ENCODE assay signal across 23 mouse cellular contexts in the genomic region with DNA sequence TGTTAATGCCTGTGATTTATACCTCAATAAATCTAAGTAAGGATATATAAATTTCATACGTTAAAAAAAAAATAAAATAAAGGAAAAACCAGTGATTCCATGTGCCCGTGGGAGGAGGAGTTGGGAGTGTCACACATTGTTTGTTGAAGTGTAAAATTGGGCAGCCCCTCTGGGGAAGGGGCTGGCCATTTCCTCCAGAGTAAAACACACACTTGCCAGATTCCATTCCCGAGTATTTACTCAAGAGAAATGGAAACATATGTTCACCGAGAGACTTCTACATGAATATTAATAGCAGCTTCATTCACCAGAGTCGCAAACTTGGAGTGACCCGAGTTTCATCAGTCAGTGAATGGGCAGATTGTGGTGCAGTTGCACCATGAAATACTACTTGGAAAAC.
"Had no signal": no experiment of that assay in that cellular context is flagged by ENCODE, and none has a peak within 500 bp of the region (broad histone marks: within the 10 kb centered on the region; RNA-seq: fewer than 3 reads in every experiment).

No protein-coding gene starts in this region.

- H3K4me1 ChIP-seq: liver, embryonic 12.5 days; liver, embryonic 15.5 days; megakaryocyte, embryonic 14.5 days had no signal

- H3K27me3 ChIP-seq: limb, embryonic 13.5 days; liver, embryonic 12.5 days; liver, embryonic 15.5 days had no signal

- ATAC-seq: liver, embryonic 12.5 days; midbrain, embryonic 13.5 days had no signal

- H3K4me2 ChIP-seq: limb, embryonic 13.5 days; liver, embryonic 12.5 days; liver, embryonic 15.5 days; lung, embryonic 15.5 days; midbrain, embryonic 13.5 days had no signal

- DNase-seq: kidney, adult 2 months; kidney, postnatal 25 days; layer of hippocampus, adult 9-11 months; liver; lung, adult 18-20 months; lung, postnatal 10 days; lung, postnatal 36 days; right cerebral cortex, adult 18-20 months; right cerebral cortex, postnatal 14 days; right cerebral cortex, postnatal 4 days; thymus, postnatal 25 days had no signal

- H3K27ac ChIP-seq: kidney, postnatal 0 days; layer of hippocampus, adult 2 months; limb, embryonic 10.5 days; limb, embryonic 13.5 days; liver, embryonic 12.5 days; liver, embryonic 15.5 days; lung, embryonic 15.5 days; midbrain, embryonic 10.5 days; midbrain, embryonic 13.5 days; stomach, postnatal 0 days had no signal

- H3K36me3 ChIP-seq: limb, embryonic 10.5 days; limb, embryonic 13.5 days; liver, embryonic 12.5 days; liver, embryonic 15.5 days; lung, embryonic 15.5 days; midbrain, embryonic 10.5 days; midbrain, embryonic 13.5 days had no signal

- H3K4me3 ChIP-seq: layer of hippocampus, adult 2 months; limb, embryonic 10.5 days; limb, embryonic 13.5 days; liver, embryonic 12.5 days; liver, embryonic 15.5 days; lung, embryonic 15.5 days; megakaryocyte, embryonic 14.5 days; midbrain, embryonic 10.5 days; midbrain, embryonic 13.5 days; myocyte had no signal

- H3K9ac ChIP-seq: limb, embryonic 13.5 days; liver, embryonic 12.5 days; liver, embryonic 15.5 days; lung, embryonic 15.5 days; midbrain, embryonic 13.5 days had no signal

- H3K9me3 ChIP-seq: limb, embryonic 10.5 days; limb, embryonic 13.5 days; liver, embryonic 12.5 days; liver, embryonic 15.5 days; lung, embryonic 15.5 days; megakaryocyte, embryonic 14.5 days; midbrain, embryonic 10.5 days; midbrain, embryonic 13.5 days had no signal
